Mouse (Mus musculus): ENCODE measurements around the gene Mfap5.
"Not testable (repeated sequence)": the region's sequence is repeated elsewhere in the genome, so short reads cannot be mapped to it uniquely, and the experiment has no call there.

Mfap5 gene

GRCm38 (mm10) chr6:122512914-122513878 lies 7.6 kb downstream of the Mfap5 start:
- no peak for DNase-seq (ENCODE audit: extremely low spot score, low read depth, low spot score)

- no peak for DNase-seq (ENCODE audit: extremely low spot score, low read depth, low spot score)
Observed at GRCm38 (mm10) chr6:122514312-122514711, 8.7 kb downstream of the Mfap5 start.

GRCm38 (mm10) chr6:122515762-122516161 lies 10.1 kb downstream of the Mfap5 start:
- not testable (repeated sequence) for DNase-seq (ENCODE audit: extremely low spot score, low read depth, low spot score)

- no peak for DNase-seq (ENCODE audit: extremely low spot score, low read depth, low spot score)
Observed at GRCm38 (mm10) chr6:122517668-122518067, 12.0 kb downstream of the Mfap5 start.

- DNase-seq (ENCODE audit: extremely low spot score, low read depth, low spot score): no peak
Observed at GRCm38 (mm10) chr6:122519384-122519783, 13.7 kb downstream of the Mfap5 start.

- no peak for DNase-seq (ENCODE audit: extremely low spot score, low read depth, low spot score)
Observed at GRCm38 (mm10) chr6:122522595-122522994, 16.9 kb downstream of the Mfap5 start.

- no peak for DNase-seq (ENCODE audit: extremely low spot score, low read depth, low spot score)
Observed at GRCm38 (mm10) chr6:122523289-122523688, 17.6 kb downstream of the Mfap5 start.

GRCm38 (mm10) chr6:122527596-122527995 lies 22.0 kb downstream of the Mfap5 start:
- DNase-seq (ENCODE audit: extremely low spot score, low read depth, low spot score): no peak

GRCm38 (mm10) chr6:122528136-122528535 lies 22.5 kb downstream of the Mfap5 start:
- DNase-seq (ENCODE audit: extremely low spot score, low read depth, low spot score): no peak

- DNase-seq (ENCODE audit: extremely low spot score, low read depth, low spot score): no peak
Observed at GRCm38 (mm10) chr6:122531466-122532174, 26.0 kb downstream of the Mfap5 start.

GRCm38 (mm10) chr6:122532883-122533302 lies 27.2 kb downstream of the Mfap5 start:
- no peak for DNase-seq (ENCODE audit: extremely low spot score, low read depth, low spot score)

GRCm38 (mm10) chr6:122534032-122534431 lies 28.4 kb downstream of the Mfap5 start:
- DNase-seq (ENCODE audit: extremely low spot score, low read depth, low spot score): no peak

- DNase-seq (ENCODE audit: extremely low spot score, low read depth, low spot score): no peak
Observed at GRCm38 (mm10) chr6:122539564-122539963, 33.9 kb downstream of the Mfap5 start.

GRCm38 (mm10) chr6:122542459-122542858 lies 36.8 kb downstream of the Mfap5 start:
- not testable (repeated sequence) for DNase-seq (ENCODE audit: extremely low spot score, low read depth, low spot score)

GRCm38 (mm10) chr6:122543574-122543973 lies 37.9 kb downstream of the Mfap5 start:
- no peak for DNase-seq (ENCODE audit: extremely low spot score, low read depth, low spot score)

- no peak for DNase-seq (ENCODE audit: extremely low spot score, low read depth, low spot score)
Observed at GRCm38 (mm10) chr6:122544672-122545071, 39.0 kb downstream of the Mfap5 start.

GRCm38 (mm10) chr6:122545289-122545882 lies 39.7 kb downstream of the Mfap5 start:
- DNase-seq (ENCODE audit: extremely low spot score, low read depth, low spot score): no peak

GRCm38 (mm10) chr6:122545948-122546347 lies 40.3 kb downstream of the Mfap5 start:
- DNase-seq (ENCODE audit: extremely low spot score, low read depth, low spot score): no peak

- DNase-seq (ENCODE audit: extremely low spot score, low read depth, low spot score): no peak
Observed at GRCm38 (mm10) chr6:122553606-122554005, 48.0 kb downstream of the Mfap5 start, which contains the start of gene Aicda. TSS of gene Aicda (plus strand) at chr6:122553801.

- no peak for DNase-seq (ENCODE audit: extremely low spot score, low read depth, low spot score)
Observed at GRCm38 (mm10) chr6:122554102-122554501, 48.5 kb downstream of the Mfap5 start.

GRCm38 (mm10) chr6:122555266-122555665 lies 49.6 kb downstream of the Mfap5 start:
- DNase-seq (ENCODE audit: extremely low spot score, low read depth, low spot score): no peak
